Mouse (Mus musculus) midbrain, embryonic 10.5 days (tissue): ENCODE measurements around the gene Bpi. TPM values are rescaled to one million over a fixed set of nuclear protein-coding genes. Genes with fewer than 3 reads are reported as not detected.

Experiments used
- DNase-seq: peaks from one replicate; pipeline ENCODE4 v3.0.0-alpha.2; 2017; ENCODE audit warnings: low spot score
- H3K27ac ChIP-seq: fragments of 300-500 bp; sonication (generic); replicated peaks from 2 replicates; pipeline ENCODE4 v1.5.1; 2016; ENCODE audit warnings: mild to moderate bottlenecking
- H3K27me3 ChIP-seq: fragments of 300-500 bp; sonication (generic); 2 replicates; pipeline ENCODE4 v1.6.1; 2016; ENCODE audit warnings: low read depth, mild to moderate bottlenecking; ENCODE audit not compliant: poor library complexity, severe bottlenecking
- H3K36me3 ChIP-seq: fragments of 300-500 bp; sonication (generic); 2 replicates; pipeline ENCODE4 v1.6.1; 2016; ENCODE audit warnings: mild to moderate bottlenecking, moderate library complexity
- H3K4me1 ChIP-seq: fragments of 300-500 bp; sonication (generic); 2 replicates; pipeline ENCODE4 v1.6.1; 2016
- H3K4me3 ChIP-seq: fragments of 300-500 bp; sonication (generic); 2 replicates; pipeline ENCODE4 v1.5.1; 2016; ENCODE audit warnings: mild to moderate bottlenecking, moderate library complexity
- H3K9me3 ChIP-seq: fragments of 300-500 bp; sonication (generic); replicated peaks from 2 replicates; pipeline ENCODE4 v1.6.1; 2016; ENCODE audit warnings: mild to moderate bottlenecking
- WGBS: fragments of 180-500 bp; shearing (Covaris S2); methylation state at CpG from one replicate; pipeline ENCODE4 v1.1.7; 2016; 5-methylcytosine and 5-hydroxymethylcytosine counted together
- polyA plus RNA-seq: library from polyadenylated mRNA; unstranded; fragments of >200 nt; fragmentation: Nextera tagmentation; extraction: Ambion mirVana; gene quantifications from 2 replicates; pipeline ENCODE4 v1.2.1, GENCODE M21; 2016

Bpi gene
- polyA plus RNA-seq, 1 experiment from 2014 or later, result not detected

DNA sequence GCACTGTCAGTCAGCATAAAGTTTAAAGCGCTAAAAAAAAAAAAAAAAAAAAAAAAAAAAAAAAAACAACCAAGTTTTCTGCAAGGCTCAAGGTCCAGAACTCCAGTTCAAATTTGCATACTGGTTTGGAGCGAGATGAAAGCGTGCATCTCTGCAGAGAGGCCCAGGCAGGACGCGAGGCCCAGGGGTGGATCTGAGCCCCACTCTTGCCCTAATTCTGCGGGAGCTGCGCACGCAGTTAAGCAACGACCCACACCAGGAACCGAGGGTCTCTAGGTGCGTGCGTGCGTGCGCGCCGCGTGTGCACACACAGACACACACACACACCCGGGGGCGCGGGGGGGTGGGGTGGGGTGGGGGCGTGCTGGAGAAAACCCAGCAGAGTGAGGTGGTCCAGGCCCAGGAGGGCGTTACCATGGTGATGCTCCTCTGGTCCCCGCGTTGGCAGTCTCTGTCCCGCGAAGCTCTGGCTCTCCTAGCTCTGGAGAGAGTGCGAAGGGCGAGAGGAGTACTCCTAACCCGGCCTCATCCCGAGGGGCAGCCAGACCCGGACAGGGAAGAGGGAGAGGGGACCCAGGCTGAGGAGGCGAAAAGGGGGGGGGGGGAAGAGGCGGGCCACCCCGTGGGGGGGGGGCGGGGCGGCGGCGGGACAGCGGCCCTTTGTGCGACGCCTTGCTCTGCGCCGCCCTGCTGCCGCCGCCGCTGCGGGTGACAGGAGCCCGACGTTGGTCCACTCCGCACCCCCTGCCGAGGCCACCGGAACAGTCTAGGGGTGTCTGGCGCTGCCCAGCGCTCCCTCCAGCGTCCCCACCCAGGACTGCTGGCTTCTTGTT lies 29.0 kb upstream of the Bpi start, which contains the start of gene D630003M21Rik:
TSS of gene D630003M21Rik (minus strand) at position 553 of the 833 bp plus-strand sequence.
- Histone ChIP-seq H3K4me1 (peaks cover 47% of the 10 kb centered on the region), H3K27ac (peak within 1 kb of the TSS; percentile 83), H3K27me3 (peaks cover 27% of the 10 kb centered on the region), H3K9me3 (no peaks in the 10 kb centered on the region), H3K4me3 (peak within 1 kb of the TSS; percentile 60), H3K36me3 (no peaks in the 10 kb centered on the region)
- under 1% methylated on average over 46 of the region's 55 CpGs for WGBS
- peak; percentile 75 for DNase-seq

GRCm38 (mm10) chr2:158229503-158229892 lies 28.4 kb upstream of the Bpi start:
- peak overlapping the region; percentile 60 for H3K4me3 ChIP-seq
- no peaks in the 10 kb centered on the region for H3K9me3 ChIP-seq
- no peak for DNase-seq
- peak overlapping the region; percentile 83 for H3K27ac ChIP-seq
- 30% methylated on average over 7 of the region's 7 CpGs for WGBS
- no peaks in the 10 kb centered on the region for H3K36me3 ChIP-seq
- H3K4me1 ChIP-seq, result peaks cover 47% of the 10 kb centered on the region
- peaks cover 27% of the 10 kb centered on the region for H3K27me3 ChIP-seq

DNA sequence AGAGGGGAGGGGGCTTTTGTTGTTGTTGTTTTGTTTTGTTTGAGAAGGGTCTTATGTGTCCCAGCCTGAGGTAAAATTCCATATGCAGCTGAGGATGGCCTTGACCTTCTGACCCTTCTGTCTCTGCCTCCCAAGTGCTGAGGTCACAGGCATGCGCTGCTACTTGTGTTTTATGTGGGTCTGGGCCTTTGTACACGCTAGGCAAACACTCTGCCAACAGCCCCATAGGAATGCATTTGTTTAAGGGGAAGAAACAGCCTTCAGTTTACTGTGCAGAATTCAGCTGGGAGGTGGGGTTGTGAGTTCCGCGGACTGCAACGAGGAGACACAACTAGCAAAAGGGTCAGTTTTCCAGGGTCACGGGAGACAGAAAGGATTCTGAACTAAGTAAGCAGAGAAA lies 27.3 kb upstream of the Bpi start:
- no peak overlapping the region for H3K4me3 ChIP-seq
- WGBS, result 25% methylated on average over 6 of the region's 6 CpGs
- no peaks in the 10 kb centered on the region for H3K36me3 ChIP-seq
- peaks cover 47% of the 10 kb centered on the region for H3K4me1 ChIP-seq
- H3K27ac ChIP-seq, result peak overlapping the region; percentile 63
- no peaks in the 10 kb centered on the region for H3K9me3 ChIP-seq
- peaks cover 27% of the 10 kb centered on the region for H3K27me3 ChIP-seq
- DNase-seq, result no peak

GRCm38 (mm10) chr2:158231071-158231470 lies 26.8 kb upstream of the Bpi start:
- Histone ChIP-seq H3K9me3 (no peaks in the 10 kb centered on the region), H3K27ac (peak overlapping the region; percentile 63), H3K4me3 (no peak overlapping the region), H3K27me3 (peaks cover 27% of the 10 kb centered on the region), H3K4me1 (peaks cover 47% of the 10 kb centered on the region), H3K36me3 (no peaks in the 10 kb centered on the region)
- 31% methylated on average over 5 of the region's 5 CpGs for WGBS
- no peak for DNase-seq

DNA sequence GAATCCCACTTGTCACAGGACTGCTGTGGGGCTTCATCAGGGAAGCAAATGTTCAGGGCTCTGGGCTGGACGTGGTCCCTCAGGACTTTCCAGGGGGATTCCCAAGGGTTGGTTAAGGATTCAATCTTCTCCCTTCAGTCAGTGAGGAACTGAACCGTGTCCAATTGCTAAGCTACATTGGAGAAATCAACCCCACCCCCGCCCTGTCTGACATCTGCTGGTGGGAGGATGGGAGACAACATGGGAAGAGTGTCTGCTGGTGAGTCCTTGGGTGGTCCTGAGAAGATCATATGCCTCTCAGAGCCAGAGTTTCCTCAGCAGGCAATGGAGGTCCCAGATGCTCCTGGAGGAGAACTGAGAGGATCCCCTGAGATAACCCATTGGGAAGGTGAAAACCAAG lies 25.5 kb upstream of the Bpi start:
- DNase-seq, result no peak
- peak overlapping the region; percentile 38 for H3K27ac ChIP-seq
- H3K27me3 ChIP-seq, result peaks cover 21% of the 10 kb centered on the region
- H3K4me1 ChIP-seq, result peaks cover 47% of the 10 kb centered on the region
- H3K36me3 ChIP-seq, result no peaks in the 10 kb centered on the region
- H3K9me3 ChIP-seq, result no peaks in the 10 kb centered on the region
- WGBS, result 60% methylated on average over 3 of the region's 3 CpGs
- H3K4me3 ChIP-seq, result no peak overlapping the region

DNA sequence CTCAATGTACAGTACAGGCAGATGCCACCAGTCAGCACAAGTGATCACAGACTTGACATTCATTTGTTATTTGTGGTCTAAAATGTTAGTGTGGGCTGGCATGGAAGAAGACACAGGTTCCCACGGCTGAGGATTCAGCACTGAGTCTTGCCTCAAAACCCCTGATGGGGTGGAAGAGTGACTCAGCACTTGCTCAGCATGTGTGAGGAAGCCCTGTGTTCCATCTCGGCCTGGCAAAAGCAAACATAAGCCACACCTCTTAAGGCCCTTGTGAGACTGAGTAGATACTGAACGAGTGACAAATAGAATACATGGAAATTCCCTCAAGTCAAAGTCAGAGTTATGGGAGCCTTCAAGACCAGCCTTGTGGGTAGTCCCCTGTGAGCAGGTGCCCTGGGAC lies 24.8 kb upstream of the Bpi start:
- Histone ChIP-seq H3K27me3 (peaks cover 15% of the 10 kb centered on the region), H3K4me1 (peaks cover 44% of the 10 kb centered on the region)

DNA sequence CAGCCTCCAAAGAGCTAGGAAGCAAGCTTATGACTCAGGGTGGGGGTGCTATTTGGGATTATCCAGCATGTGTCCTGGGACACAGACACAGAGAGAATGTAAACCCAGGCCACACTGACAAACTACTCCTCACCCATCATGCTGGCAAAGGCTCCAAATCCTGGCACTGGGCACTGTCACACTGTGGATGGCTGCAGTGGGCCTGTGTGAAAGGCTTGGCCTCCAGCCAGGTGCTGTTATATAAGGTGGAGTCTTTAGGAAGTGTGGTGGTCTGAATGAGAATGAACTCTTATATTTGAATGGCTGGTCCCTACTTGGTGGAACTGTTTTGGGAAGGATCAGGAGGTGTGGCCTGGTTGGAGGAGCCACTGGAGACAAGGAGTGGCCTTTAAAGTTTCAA lies 21.2 kb upstream of the Bpi start:
- Histone ChIP-seq H3K4me3 (no peak overlapping the region), H3K9me3 (no peaks in the 10 kb centered on the region), H3K36me3 (no peaks in the 10 kb centered on the region), H3K27ac (no peak overlapping the region), H3K27me3 (0 out of 2 replicates have a peak, but pooled peaks cover 5% of the 10 kb centered on the region), H3K4me1 (peaks cover 18% of the 10 kb centered on the region)
- no peak for DNase-seq

More for the DNA sequence above, 24.8 kb upstream of the Bpi start:
- WGBS, result 85% methylated on average over 3 of the region's 3 CpGs
- Histone ChIP-seq H3K4me3 (no peak overlapping the region), H3K9me3 (no peaks in the 10 kb centered on the region), H3K36me3 (no peaks in the 10 kb centered on the region), H3K27ac (no peak overlapping the region)
- no peak for DNase-seq

DNA sequence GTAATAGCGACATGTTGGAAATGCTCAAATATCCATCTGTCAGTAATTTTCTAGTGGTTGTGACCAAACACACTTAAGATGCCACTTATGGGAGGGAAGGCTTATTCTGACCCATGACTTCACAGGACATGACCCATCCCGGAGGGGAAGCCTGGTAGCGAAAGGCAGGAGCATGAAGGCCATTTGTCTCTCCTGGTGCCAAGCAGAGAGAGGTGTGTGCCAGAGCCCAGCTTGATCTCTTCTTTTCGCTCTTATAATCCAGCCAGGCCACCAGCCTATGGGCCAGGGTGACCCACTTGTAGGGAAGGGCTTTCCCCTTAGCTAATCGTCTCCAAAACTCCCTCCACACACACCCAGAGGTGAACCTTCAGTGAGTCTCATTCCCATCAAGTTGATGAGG lies 19.8 kb upstream of the Bpi start:
- no peak for DNase-seq
- no peak overlapping the region for H3K27ac ChIP-seq
- 88% methylated on average over 5 of the region's 5 CpGs for WGBS
- peaks cover 10% of the 10 kb centered on the region for H3K4me1 ChIP-seq
- no peaks in the 10 kb centered on the region for H3K27me3 ChIP-seq
- no peaks in the 10 kb centered on the region for H3K36me3 ChIP-seq
- no peaks in the 10 kb centered on the region for H3K9me3 ChIP-seq
- no peak overlapping the region for H3K4me3 ChIP-seq

GRCm38 (mm10) chr2:158241126-158241738 lies 16.7 kb upstream of the Bpi start:
- Histone ChIP-seq H3K4me3 (no peak overlapping the region), H3K27ac (no peak overlapping the region), H3K36me3 (no peaks in the 10 kb centered on the region), H3K4me1 (peaks cover 10% of the 10 kb centered on the region), H3K27me3 (no peaks in the 10 kb centered on the region), H3K9me3 (no peaks in the 10 kb centered on the region)
- WGBS, result 55% methylated on average over 5 of the region's 5 CpGs
- DNase-seq, result no peak

GRCm38 (mm10) chr2:158242170-158242896 lies 15.6 kb upstream of the Bpi start:
- peaks cover 10% of the 10 kb centered on the region for H3K4me1 ChIP-seq
- H3K4me3 ChIP-seq, result no peak overlapping the region
- WGBS, result 92% methylated on average over 18 of the region's 18 CpGs
- H3K27me3 ChIP-seq, result no peaks in the 10 kb centered on the region
- H3K27ac ChIP-seq, result no peak overlapping the region; the same call in 1 of the 2 replicates
- H3K36me3 ChIP-seq, result no peaks in the 10 kb centered on the region
- no peaks in the 10 kb centered on the region for H3K9me3 ChIP-seq
- DNase-seq, result no peak

GRCm38 (mm10) chr2:158243129-158243870 lies 14.6 kb upstream of the Bpi start:
- Histone ChIP-seq H3K27me3 (no peaks in the 10 kb centered on the region), H3K4me3 (no peak overlapping the region), H3K27ac (no peak overlapping the region; the same call in 1 of the 2 replicates), H3K4me1 (peaks cover 10% of the 10 kb centered on the region), H3K9me3 (no peaks in the 10 kb centered on the region), H3K36me3 (no peaks in the 10 kb centered on the region)
- 85% methylated on average over 18 of the region's 18 CpGs for WGBS
- DNase-seq, result no peak

GRCm38 (mm10) chr2:158245072-158245817 lies 12.6 kb upstream of the Bpi start:
- no peak for DNase-seq
- no peak overlapping the region for H3K4me3 ChIP-seq
- no peak overlapping the region for H3K27ac ChIP-seq
- no peaks in the 10 kb centered on the region for H3K27me3 ChIP-seq
- WGBS, result 80% methylated on average over 4 of the region's 4 CpGs
- peaks cover 10% of the 10 kb centered on the region for H3K4me1 ChIP-seq
- no peaks in the 10 kb centered on the region for H3K9me3 ChIP-seq
- H3K36me3 ChIP-seq, result no peaks in the 10 kb centered on the region
